Mouse (Mus musculus) kidney, embryonic 14.5 days (tissue): ENCODE data around the gene Cog8. TPM values are rescaled to one million over a fixed set of nuclear protein-coding genes. Genes with fewer than 3 reads are reported as not detected.

Source experiments
- ATAC-seq: fragments of 200-750 bp; cut with Nextera tagmentation; 2 replicates; pipeline ENCODE4 v1.8.0; 2017; ENCODE audit warnings: moderate number of reproducible peaks, mild to moderate bottlenecking, moderate TSS enrichment, moderate library complexity; ENCODE audit not compliant: low FRiP score, low TSS enrichment
- H3K27ac ChIP-seq: fragments of 300-500 bp; sonication (generic); 2 replicates; pipeline ENCODE4 v1.5.1; 2014; ENCODE audit warnings: low read depth, mild to moderate bottlenecking, low read length, moderate library complexity, mixed read lengths
- H3K27me3 ChIP-seq: fragments of 300-500 bp; sonication (generic); 2 replicates; pipeline ENCODE4 v1.6.1; 2014; ENCODE audit warnings: mild to moderate bottlenecking, low read length; ENCODE audit not compliant: control insufficient read depth, insufficient read depth
- H3K36me3 ChIP-seq: fragments of 300-500 bp; sonication (generic); 2 replicates; pipeline ENCODE4 v1.6.1; 2014; ENCODE audit warnings: low read length, mixed read lengths; ENCODE audit not compliant: control insufficient read depth, insufficient read depth
- H3K4me1 ChIP-seq: fragments of 300-500 bp; sonication (generic); 2 replicates; pipeline ENCODE4 v1.6.1; 2014; ENCODE audit warnings: low read length, mixed read lengths; ENCODE audit not compliant: control insufficient read depth, insufficient read depth
- H3K4me2 ChIP-seq: fragments of 300-500 bp; sonication (generic); replicated peaks from 2 replicates; pipeline ENCODE4 v1.6.1; 2014; ENCODE audit warnings: low read depth, mild to moderate bottlenecking, low read length
- H3K4me3 ChIP-seq: fragments of 300-500 bp; sonication (generic); 2 replicates; pipeline ENCODE4 v1.5.1; 2014; ENCODE audit warnings: mild to moderate bottlenecking, low read length
- H3K9ac ChIP-seq: fragments of 300-500 bp; sonication (generic); 2 replicates; pipeline ENCODE4 v1.6.1; 2014; ENCODE audit warnings: low read depth, mild to moderate bottlenecking, low read length, moderate library complexity
- H3K9me3 ChIP-seq: fragments of 300-500 bp; sonication (generic); 2 replicates; pipeline ENCODE4 v1.6.1; 2016; ENCODE audit warnings: low read length; ENCODE audit not compliant: control insufficient read depth
- WGBS: fragments of 180-500 bp; shearing (Covaris S2); extraction: QIAGEN DNeasy Blood & Tissue Kit; methylation state at CpG from one replicate; pipeline ENCODE4 v1.1.7; 2014; 5-methylcytosine and 5-hydroxymethylcytosine counted together
- polyA plus RNA-seq: library from polyadenylated mRNA; unstranded; fragments of >200 nt; fragmentation: Nextera tagmentation; extraction: Ambion mirVana; gene quantifications from 2 replicates; pipeline ENCODE4 v1.2.1, GENCODE M21; 2014

The Cog8 gene
- polyA plus RNA-seq, 1 experiment from 2014 or later: 38.8 TPM

- Histone ChIP-seq H3K9me3 (no peaks in the 10 kb centered on the region), H3K27ac (peak overlapping the region; percentile 70), H3K4me1 (peaks cover 7% of the 10 kb centered on the region; the same call in 1 of the 2 replicates), H3K4me2 (peak overlapping the region; percentile 82), H3K4me3 (peak overlapping the region; percentile 94), H3K36me3 (peaks cover 3% of the 10 kb centered on the region; the same call in 1 of the 2 replicates), H3K9ac (peak overlapping the region; percentile 95), H3K27me3 (no peaks in the 10 kb centered on the region)
- ATAC-seq: no peak
- under 1% methylated on average over 33 of the region's 40 CpGs for WGBS
Observed at GRCm38 (mm10) chr8:107031577-107032090, 24.9 kb downstream of the Cog8 start.

GRCm38 (mm10) chr8:107030650-107031576, 25.6 kb downstream of the Cog8 start, which contains the start of gene Vps4a:
Vps4a (plus strand) TSS chr8:107031222.
- H3K27ac ChIP-seq: peak within 1 kb of the TSS; percentile 70
- WGBS: 4% methylated on average over 66 of the region's 66 CpGs
- peak within 1 kb of the TSS; percentile 95 for H3K9ac ChIP-seq
- no peaks in the 10 kb centered on the region for H3K27me3 ChIP-seq
- peak within 1 kb of the TSS; percentile 94 for H3K4me3 ChIP-seq
- H3K9me3 ChIP-seq: no peaks in the 10 kb centered on the region
- ATAC-seq: peak; percentile 96
- H3K4me1 ChIP-seq: peaks cover 7% of the 10 kb centered on the region; the same call in 1 of the 2 replicates
- no peaks in the 10 kb centered on the region for H3K36me3 ChIP-seq
- peak within 1 kb of the TSS; percentile 82 for H3K4me2 ChIP-seq

DNA sequence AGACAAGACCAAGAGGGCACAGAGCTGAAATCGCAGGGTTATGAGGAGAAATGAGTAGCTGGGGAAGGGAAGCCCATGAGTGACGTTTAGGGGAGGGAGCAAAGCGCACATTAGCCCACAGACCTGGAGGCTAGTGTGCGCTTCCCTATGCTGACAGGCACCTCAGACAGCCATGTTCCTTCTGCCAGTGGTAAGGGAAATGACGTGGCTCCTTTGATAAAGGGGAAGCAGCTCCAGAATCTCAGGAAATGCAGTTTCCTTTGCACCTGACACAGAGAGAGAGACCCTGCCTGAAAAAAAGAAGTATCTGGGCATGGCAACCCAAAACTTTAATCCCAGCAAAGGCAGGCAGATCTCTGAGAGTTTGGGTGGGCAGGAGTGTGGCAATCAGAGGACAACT, 26.4 kb downstream of the Cog8 start:
- 71% methylated on average over 5 of the region's 5 CpGs for WGBS
- H3K27ac ChIP-seq: no peak overlapping the region
- ATAC-seq: no peak
- H3K9me3 ChIP-seq: no peaks in the 10 kb centered on the region
- H3K9ac ChIP-seq: no peak overlapping the region
- peaks cover 7% of the 10 kb centered on the region; the same call in 1 of the 2 replicates for H3K4me1 ChIP-seq
- H3K4me2 ChIP-seq: no peak overlapping the region
- H3K4me3 ChIP-seq: no peak overlapping the region
- H3K27me3 ChIP-seq: no peaks in the 10 kb centered on the region
- no peaks in the 10 kb centered on the region for H3K36me3 ChIP-seq

DNA sequence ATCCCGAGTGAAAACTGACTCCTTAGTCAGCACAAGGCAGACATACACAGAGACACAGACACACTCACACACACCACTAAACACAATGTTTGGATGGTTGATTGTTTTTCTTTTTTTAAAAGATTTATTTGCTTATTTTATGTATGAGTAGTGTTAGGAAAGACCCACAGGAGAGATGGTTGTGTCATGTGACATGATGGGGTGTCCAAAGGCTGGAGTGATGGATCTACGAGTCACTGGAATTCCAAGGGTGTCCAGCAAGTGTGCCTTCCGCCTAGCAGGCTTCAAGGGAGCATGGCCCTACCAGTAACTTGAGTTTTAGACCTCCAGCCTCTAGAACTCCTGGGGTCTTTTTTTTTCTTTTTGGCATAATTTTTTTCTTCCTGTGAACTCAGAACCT, 27.2 kb downstream of the Cog8 start:
- Histone ChIP-seq H3K27ac (no peak overlapping the region), H3K9ac (no peak overlapping the region), H3K4me1 (peaks cover 7% of the 10 kb centered on the region; the same call in 1 of the 2 replicates), H3K4me3 (no peak overlapping the region), H3K27me3 (no peaks in the 10 kb centered on the region), H3K36me3 (no peaks in the 10 kb centered on the region), H3K4me2 (no peak overlapping the region), H3K9me3 (no peaks in the 10 kb centered on the region)
- WGBS: 82% methylated on average over 3 of the region's 3 CpGs
- no peak for ATAC-seq

- 88% methylated on average over 8 of the region's 8 CpGs for WGBS
- H3K4me1 ChIP-seq: no peaks in the 10 kb centered on the region
- no peaks in the 10 kb centered on the region for H3K36me3 ChIP-seq
- no peaks in the 10 kb centered on the region for H3K27me3 ChIP-seq
- no peak for ATAC-seq
- no peak overlapping the region for H3K4me3 ChIP-seq
- H3K27ac ChIP-seq: no peak overlapping the region
- no peaks in the 10 kb centered on the region for H3K9me3 ChIP-seq
- no peak overlapping the region for H3K4me2 ChIP-seq
- H3K9ac ChIP-seq: no peak overlapping the region
Observed at GRCm38 (mm10) chr8:107023479-107023878, 33.0 kb downstream of the Cog8 start.

- no peak for ATAC-seq
- Histone ChIP-seq H3K4me1 (no peaks in the 10 kb centered on the region), H3K9me3 (no peaks in the 10 kb centered on the region), H3K4me2 (no peak overlapping the region), H3K27me3 (no peaks in the 10 kb centered on the region), H3K9ac (no peak overlapping the region), H3K4me3 (no peak overlapping the region), H3K27ac (no peak overlapping the region), H3K36me3 (peaks cover 23% of the 10 kb centered on the region)
- 91% methylated on average over 1 of the region's 1 CpGs for WGBS
Observed at GRCm38 (mm10) chr8:107014915-107015314, 41.6 kb downstream of the Cog8 start.

DNA sequence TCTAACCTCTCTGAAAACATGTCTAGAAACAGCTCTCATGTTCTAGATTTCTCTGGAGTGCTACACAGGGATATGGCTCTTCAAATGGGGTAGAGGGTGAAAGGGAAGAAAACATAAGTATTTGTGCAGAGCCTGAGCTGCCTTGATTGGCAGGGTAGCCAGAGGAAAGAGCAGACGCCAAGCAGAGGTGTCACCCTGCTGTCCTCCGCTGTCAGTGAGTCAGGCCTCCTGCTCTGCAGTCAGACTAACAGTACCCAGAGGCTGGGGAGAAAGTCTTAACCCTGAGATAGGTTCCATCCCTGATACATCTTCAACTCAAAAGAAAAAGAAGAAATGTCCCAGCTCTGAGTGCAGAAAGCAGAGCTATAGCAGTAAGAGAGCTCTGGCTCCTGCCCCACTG, 43.8 kb downstream of the Cog8 start:
- no peak for ATAC-seq
- no peaks in the 10 kb centered on the region for H3K9me3 ChIP-seq
- no peaks in the 10 kb centered on the region for H3K27me3 ChIP-seq
- no peak overlapping the region for H3K9ac ChIP-seq
- H3K4me2 ChIP-seq: no peak overlapping the region
- no peak overlapping the region for H3K4me3 ChIP-seq
- no peak overlapping the region for H3K27ac ChIP-seq
- H3K36me3 ChIP-seq: peaks cover 28% of the 10 kb centered on the region
- no peaks in the 10 kb centered on the region for H3K4me1 ChIP-seq
- WGBS: 84% methylated on average over 2 of the region's 2 CpGs

DNA sequence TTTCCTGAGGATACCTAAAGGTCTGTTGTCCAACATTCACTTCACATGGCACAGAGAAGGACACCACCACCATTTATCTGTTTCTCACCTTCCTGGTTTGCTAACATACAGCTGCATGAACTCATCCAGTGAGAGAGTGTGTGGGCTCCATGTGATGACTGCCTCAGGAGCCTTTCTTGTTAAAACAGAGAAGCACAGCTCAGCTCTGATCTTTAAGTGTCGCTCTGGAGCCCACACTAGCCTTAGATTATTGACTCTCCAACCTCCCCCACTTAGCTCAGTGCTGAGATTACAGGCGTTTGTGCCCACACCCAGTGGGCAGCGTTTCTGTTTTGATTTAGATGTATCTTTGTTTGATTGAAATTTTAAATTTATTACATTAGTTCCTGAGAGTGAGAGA, 48.7 kb downstream of the Cog8 start:
- Histone ChIP-seq H3K27me3 (no peaks in the 10 kb centered on the region), H3K27ac (no peak overlapping the region), H3K4me2 (no peak overlapping the region), H3K4me3 (no peak overlapping the region), H3K9ac (no peak overlapping the region), H3K36me3 (peaks cover 34% of the 10 kb centered on the region), H3K4me1 (no peaks in the 10 kb centered on the region), H3K9me3 (no peaks in the 10 kb centered on the region)
- WGBS: 86% methylated on average over 3 of the region's 3 CpGs
- ATAC-seq: no peak

GRCm38 (mm10) chr8:107002532-107002931, 54.0 kb downstream of the Cog8 start:
- H3K9me3 ChIP-seq: no peaks in the 10 kb centered on the region
- H3K4me3 ChIP-seq: no peak overlapping the region
- H3K27me3 ChIP-seq: no peaks in the 10 kb centered on the region
- peak; percentile 77 for ATAC-seq
- no peak overlapping the region for H3K9ac ChIP-seq
- 37% methylated on average over 5 of the region's 5 CpGs for WGBS
- H3K4me2 ChIP-seq: no peak overlapping the region
- peak overlapping the region; percentile 38; the same call in 1 of the 2 replicates for H3K27ac ChIP-seq
- H3K36me3 ChIP-seq: peaks cover 12% of the 10 kb centered on the region; the same call in 1 of the 2 replicates
- H3K4me1 ChIP-seq: no peaks in the 10 kb centered on the region
